Mouse (Mus musculus) spleen, adult 2 months (tissue): Measurements from ENCODE around the gene Ptprn2. TPM values are rescaled to one million over a fixed set of nuclear protein-coding genes. Genes with fewer than 3 reads are reported as not detected.

Experiments
- DNase-seq, 2 experiments: peaks; one replicate each; pipeline versions ENCODE4 v3.0.0 to v3.0.0-alpha.2; 2012 to 2021; ENCODE audit warnings: low spot score in 2 of 2, low read depth in 1 of 2
- H3K27ac ChIP-seq: fragments of 200-500 bp; 2 replicates; pipeline ENCODE4 v1.5.1; 2012; ENCODE audit warnings: low read length, inconsistent platforms; ENCODE audit not compliant: insufficient read depth
- H3K27me3 ChIP-seq: fragments of 200-500 bp; 2 replicates; pipeline ENCODE4 v1.6.1; 2012; ENCODE audit warnings: mild to moderate bottlenecking, moderate library complexity, low read length, inconsistent platforms; ENCODE audit not compliant: control insufficient read depth, insufficient read depth
- H3K36me3 ChIP-seq: fragments of 200-500 bp; 2 replicates; pipeline ENCODE4 v1.6.1; 2012; ENCODE audit warnings: mild to moderate bottlenecking, low read length, inconsistent platforms; ENCODE audit not compliant: control insufficient read depth, insufficient read depth
- H3K4me1 ChIP-seq: fragments of 200-500 bp; 2 replicates; pipeline ENCODE4 v1.6.1; 2011; ENCODE audit warnings: inconsistent platforms; ENCODE audit not compliant: control insufficient read depth, insufficient read depth, insufficient read length
- H3K4me3 ChIP-seq: fragments of 200-500 bp; 2 replicates; pipeline ENCODE4 v1.5.1; 2011; ENCODE audit warnings: mild to moderate bottlenecking, inconsistent platforms; ENCODE audit not compliant: insufficient read depth, insufficient read length; ENCODE audit errors: extremely low read depth
- CTCF ChIP-seq: fragments of 200-500 bp; IDR thresholded peaks from 2 replicates; pipeline ENCODE4 v1.5.1; 2011; ENCODE audit warnings: mild to moderate bottlenecking, inconsistent platforms; ENCODE audit not compliant: insufficient read depth, insufficient read length, insufficient replicate concordance; ENCODE audit errors: extremely low read depth
- POLR2A ChIP-seq: fragments of 200-500 bp; IDR thresholded peaks from 2 replicates; pipeline ENCODE4 v1.6.1; 2011; ENCODE audit warnings: low read depth, low read length, inconsistent platforms
- WGBS: fragments of 180-500 bp; shearing (Covaris S2); methylation state at CpG from one replicate; pipeline ENCODE4 v1.1.7; 2018; 5-methylcytosine and 5-hydroxymethylcytosine counted together
- polyA plus RNA-seq: library from polyadenylated mRNA; depleted of rRNA; stranded (reverse); fragments of >200 nt; gene quantifications from 2 replicates; pipeline ENCODE4 v1.2.3, GENCODE M21; 2012

Ptprn2 gene
- polyA plus RNA-seq, 1 experiment: 0.96 TPM

- Histone ChIP-seq H3K27me3 (no peaks in the 10 kb centered on the region), H3K27ac (no peak overlapping the region), H3K36me3 (no peaks in the 10 kb centered on the region), H3K4me3 (no peak overlapping the region), H3K4me1 (no peaks in the 10 kb centered on the region; the same call in 1 of the 2 replicates)
- TF ChIP-seq CTCF: no peak
- no peak for TF ChIP-seq POLR2A
- no peak for DNase-seq
- WGBS: 81% methylated on average over 1 of the region's 1 CpGs
These were observed 17.2 kb upstream of the Ptprn2 start for GRCm38 (mm10) chr12:116468348-116468747.

GRCm38 (mm10) chr12:116469096-116469495 lies 16.4 kb upstream of the Ptprn2 start:
- H3K27ac ChIP-seq: no peak overlapping the region
- no peak overlapping the region for H3K4me3 ChIP-seq
- H3K4me1 ChIP-seq: no peaks in the 10 kb centered on the region; the same call in 1 of the 2 replicates
- TF ChIP-seq CTCF (no peak), POLR2A (no peak)
- DNase-seq: no peak
- no peaks in the 10 kb centered on the region for H3K36me3 ChIP-seq
- WGBS: 71% methylated on average over 3 of the region's 3 CpGs
- no peaks in the 10 kb centered on the region for H3K27me3 ChIP-seq

GRCm38 (mm10) chr12:116473264-116473663 lies 12.3 kb upstream of the Ptprn2 start:
- Histone ChIP-seq H3K27ac (no peak overlapping the region), H3K4me1 (no peaks in the 10 kb centered on the region), H3K27me3 (no peaks in the 10 kb centered on the region; the same call in 1 of the 2 replicates), H3K4me3 (no peak overlapping the region), H3K36me3 (no peaks in the 10 kb centered on the region)
- DNase-seq: no peak
- 61% methylated on average over 2 of the region's 2 CpGs for WGBS
- TF ChIP-seq CTCF (no peak), POLR2A (no peak)

GRCm38 (mm10) chr12:116473761-116474160 lies 11.8 kb upstream of the Ptprn2 start:
- TF ChIP-seq POLR2A (no peak), CTCF (no peak)
- Histone ChIP-seq H3K4me3 (no peak overlapping the region), H3K4me1 (no peaks in the 10 kb centered on the region), H3K27me3 (no peaks in the 10 kb centered on the region; the same call in 1 of the 2 replicates), H3K36me3 (no peaks in the 10 kb centered on the region), H3K27ac (no peak overlapping the region)
- DNase-seq: no peak

- Histone ChIP-seq H3K27ac (no peak overlapping the region), H3K4me1 (no peaks in the 10 kb centered on the region)
- 82% methylated on average over 3 of the region's 3 CpGs for WGBS
These were observed 10.8 kb upstream of the Ptprn2 start for GRCm38 (mm10) chr12:116474676-116475075.

GRCm38 (mm10) chr12:116478771-116479170 lies 6.7 kb upstream of the Ptprn2 start:
- TF ChIP-seq POLR2A: no peak
- TF ChIP-seq CTCF: no peak
- Histone ChIP-seq H3K4me1 (no peaks in the 10 kb centered on the region), H3K27me3 (no peaks in the 10 kb centered on the region; the same call in 1 of the 2 replicates), H3K4me3 (no peak overlapping the region), H3K36me3 (no peaks in the 10 kb centered on the region), H3K27ac (no peak overlapping the region)
- 59% methylated on average over 1 of the region's 1 CpGs for WGBS
- DNase-seq: no peak

More at GRCm38 (mm10) chr12:116474676-116475075, 10.8 kb upstream of the Ptprn2 start:
- H3K27me3 ChIP-seq: no peaks in the 10 kb centered on the region; the same call in 1 of the 2 replicates
- no peak for DNase-seq
- no peaks in the 10 kb centered on the region for H3K36me3 ChIP-seq
- H3K4me3 ChIP-seq: no peak overlapping the region
- TF ChIP-seq CTCF (no peak), POLR2A (no peak)

- Histone ChIP-seq H3K4me1 (peaks cover 7% of the 10 kb centered on the region), H3K27ac (no peak overlapping the region), H3K4me3 (no peak overlapping the region), H3K27me3 (peaks cover 12% of the 10 kb centered on the region), H3K36me3 (no peaks in the 10 kb centered on the region)
- TF ChIP-seq CTCF (no peak), POLR2A (no peak)
- DNase-seq: no peak
- WGBS: 65% methylated on average over 1 of the region's 1 CpGs
These were observed 3.6 kb upstream of the Ptprn2 start for GRCm38 (mm10) chr12:116481921-116482320.
